Mouse (Mus musculus): ENCODE measurements around the gene Marco.

DNA sequence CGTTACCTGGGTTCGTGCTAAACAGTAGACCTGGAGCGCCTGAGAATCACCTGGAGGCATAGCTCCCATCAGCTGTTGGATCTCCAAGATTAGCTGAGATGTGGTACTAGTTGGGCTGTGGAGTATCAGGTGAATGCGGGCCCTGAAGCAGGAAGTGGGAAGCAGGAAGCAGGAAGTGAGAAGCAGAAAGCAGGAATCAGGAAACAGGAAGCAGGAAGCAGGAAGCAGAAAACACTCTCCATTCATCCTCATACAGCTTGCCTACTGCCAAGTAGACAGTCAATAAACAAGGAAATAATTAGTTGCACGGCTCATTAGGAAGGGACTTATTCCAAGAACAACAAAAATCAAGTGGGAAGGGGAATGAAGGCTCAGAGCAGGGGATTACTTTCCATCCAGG lies 69.2 kb downstream of the Marco start:
- TF ChIP-seq CTCF (IDR thresholded peaks at IDR 0.05; ENCODE audit: control insufficient read depth, insufficient read depth, insufficient replicate concordance, low read depth, low read length) (no peak), POLR2A (IDR thresholded peaks at IDR 0.05; ENCODE audit: control insufficient read depth, low read depth, low read length) (no peak)
